Mouse (Mus musculus): ENCODE measurements around the gene Zfp385c.

DNA sequence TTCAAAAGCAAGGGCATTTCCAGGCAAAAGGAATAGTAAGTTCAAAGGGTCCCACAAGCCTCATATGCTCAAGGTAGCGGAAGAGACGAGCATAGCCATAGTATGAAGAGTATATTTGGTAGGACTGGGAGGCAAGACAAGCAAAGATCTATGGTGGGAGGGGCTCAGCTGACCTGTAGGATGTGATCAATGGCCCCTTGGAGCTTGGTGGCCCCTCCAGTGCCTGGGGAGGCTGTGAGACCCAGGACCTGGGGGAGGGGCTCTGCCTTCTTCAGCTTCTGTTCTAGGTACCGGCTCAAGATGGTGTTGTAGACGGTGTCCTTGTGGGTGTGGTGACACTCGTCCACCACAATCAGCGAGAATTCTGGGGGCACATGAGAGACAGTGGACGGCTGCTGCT is 10.7 kb upstream of the Zfp385c start:
- TF ChIP-seq POLR2A (IDR thresholded peaks at IDR 0.05; ENCODE audit: insufficient read depth, low read depth, low read length), result no peak
- no peak for TF ChIP-seq CTCF (IDR thresholded peaks at IDR 0.05)

All from heart, adult 2 months (tissue).